Mouse (Mus musculus) heart, adult 2 months (tissue): Measurements from ENCODE around the gene Stk39. TPM values are rescaled to one million over a fixed set of nuclear protein-coding genes. Genes with fewer than 3 reads are reported as not detected.
A peak's percentile ranks its signal among the peaks of the same experiment; 100 is the strongest.

ENCODE experiments used
- DNase-seq, 2 experiments: peaks; one replicate each; pipeline ENCODE4 v3.0.0; 2021
- H3K27ac ChIP-seq: fragments of 200-600 bp; 2 replicates; pipeline ENCODE4 v1.8.1; 2022
- H3K27me3 ChIP-seq: fragments of 200-500 bp; 2 replicates; pipeline ENCODE4 v1.6.1; 2012; ENCODE audit warnings: mild to moderate bottlenecking, low read length, inconsistent platforms, mixed read lengths; ENCODE audit not compliant: control insufficient read depth, insufficient read depth
- H3K36me3 ChIP-seq: fragments of 200-500 bp; 2 replicates; pipeline ENCODE4 v1.6.1; 2012; ENCODE audit warnings: low read length, inconsistent platforms; ENCODE audit not compliant: control insufficient read depth, insufficient read depth
- H3K4me1 ChIP-seq: fragments of 200-500 bp; 2 replicates; pipeline ENCODE4 v1.6.1; 2011; ENCODE audit warnings: low read length; ENCODE audit not compliant: control insufficient read depth, insufficient read depth
- H3K4me3 ChIP-seq: fragments of 200-600 bp; 2 replicates; pipeline ENCODE4 v1.8.1; 2022
- H3K79me2 ChIP-seq: fragments of 200-500 bp; replicated peaks from 2 replicates; pipeline ENCODE4 v1.6.1; 2012; ENCODE audit warnings: mild to moderate bottlenecking, inconsistent platforms, low read length, moderate library complexity, mixed read lengths; ENCODE audit not compliant: control insufficient read depth, insufficient read depth
- H3K9ac ChIP-seq: fragments of 200-500 bp; 2 replicates; pipeline ENCODE4 v1.6.1; 2012; ENCODE audit warnings: low read depth, mild to moderate bottlenecking, control low read depth, inconsistent platforms, low read length, mixed read lengths
- CTCF ChIP-seq: fragments of 200-600 bp; IDR thresholded peaks from 2 replicates; pipeline ENCODE4 v1.8.1; 2022; ENCODE audit warnings: antibody characterized with exemption, mild to moderate bottlenecking, moderate library complexity
- EP300 ChIP-seq: fragments of 200-500 bp; IDR thresholded peaks from 2 replicates; pipeline ENCODE4 v1.6.1; 2011; ENCODE audit warnings: low read depth, low read length, control low read depth; ENCODE audit not compliant: insufficient read depth
- POLR2A ChIP-seq: fragments of 200-500 bp; IDR thresholded peaks from 2 replicates; pipeline ENCODE4 v1.6.1; 2011; ENCODE audit warnings: mild to moderate bottlenecking, low read depth, low read length, control low read depth; ENCODE audit not compliant: insufficient read depth
- WGBS: fragments of 180-500 bp; shearing (Covaris S2); methylation state at CpG from one replicate; pipeline ENCODE4 v1.1.7; 2018; 5-methylcytosine and 5-hydroxymethylcytosine counted together
- intact Hi-C: fragments of 180-260 bp; cut with DNase I; formaldehyde crosslinking; loops from one replicate; pipeline ENCODE4 v1.15.1; 2025
- polyA plus RNA-seq: library from polyadenylated mRNA; depleted of rRNA; stranded (reverse); fragments of >200 nt; gene quantifications from 2 replicates; pipeline ENCODE4 v1.2.3, GENCODE M21; 2012
- total RNA-seq, 2 experiments: library from RNA; stranded (reverse); gene quantifications; 2 replicates each; pipeline ENCODE4 v1.2.3; 2021

Gene Stk39
- total and polyA plus RNA-seq, 3 experiments, result 34.2 to 85.2 (median 80.9) TPM

GRCm38 (mm10) chr2:68469491-68469890 is 2.6 kb downstream of the Stk39 start:
- TF ChIP-seq CTCF (no peak), POLR2A (no peak), EP300 (no peak)
- WGBS, result 88% methylated on average over 3 of the region's 3 CpGs
- no peak overlapping the region for H3K9ac ChIP-seq
- DNase-seq, result no peak
- no peak overlapping the region for H3K4me3 ChIP-seq
- peaks cover 15% of the 10 kb centered on the region for H3K4me1 ChIP-seq
- intact Hi-C loops, result loop anchor here (1.0 to 2.0 kb wide), 2 partner anchors 34 to 91 kb away; no protein-coding TSS in a partner anchor
- H3K79me2 ChIP-seq, result no peaks in the 10 kb centered on the region
- H3K36me3 ChIP-seq, result peaks cover 11% of the 10 kb centered on the region
- no peaks in the 10 kb centered on the region for H3K27me3 ChIP-seq
- H3K27ac ChIP-seq, result no peak overlapping the region

GRCm38 (mm10) chr2:68468698-68469097 is 3.4 kb downstream of the Stk39 start:
- H3K27me3 ChIP-seq, result no peaks in the 10 kb centered on the region
- 50% methylated on average over 7 of the region's 7 CpGs for WGBS
- intact Hi-C loops, result loop anchor here (1.0 to 2.0 kb wide), 3 partner anchors 33 to 90 kb away; no protein-coding TSS in a partner anchor
- peak overlapping the region; percentile 23 for H3K27ac ChIP-seq
- no peak overlapping the region for H3K4me3 ChIP-seq
- no peak overlapping the region for H3K9ac ChIP-seq
- peaks cover 16% of the 10 kb centered on the region for H3K4me1 ChIP-seq
- TF ChIP-seq CTCF (peak; percentile 75), EP300 (no peak)
- peaks cover 11% of the 10 kb centered on the region for H3K36me3 ChIP-seq
- H3K79me2 ChIP-seq, result no peaks in the 10 kb centered on the region
- peak in 1 of 2 experiments; percentile 58 for DNase-seq

GRCm38 (mm10) chr2:68468259-68468658 is 3.8 kb downstream of the Stk39 start:
- H3K27ac ChIP-seq, result peak overlapping the region; percentile 23
- intact Hi-C loops, result loop anchor here (1.0 to 2.0 kb wide), 2 partner anchors 38 to 89 kb away; no protein-coding TSS in a partner anchor
- H3K4me1 ChIP-seq, result peaks cover 16% of the 10 kb centered on the region
- H3K27me3 ChIP-seq, result no peaks in the 10 kb centered on the region
- no peak for DNase-seq
- H3K79me2 ChIP-seq, result no peaks in the 10 kb centered on the region
- peak overlapping the region; percentile 12; the same call in 1 of the 2 replicates for H3K4me3 ChIP-seq
- peaks cover 11% of the 10 kb centered on the region for H3K36me3 ChIP-seq
- TF ChIP-seq EP300 (no peak), CTCF (no peak), POLR2A (no peak)
- H3K9ac ChIP-seq, result no peak overlapping the region
- WGBS, result 65% methylated on average over 14 of the region's 14 CpGs

- Histone ChIP-seq H3K36me3 (peaks cover 11% of the 10 kb centered on the region), H3K4me1 (peaks cover 16% of the 10 kb centered on the region), H3K9ac (no peak overlapping the region), H3K27ac (peak overlapping the region; percentile 4; the same call in 1 of the 2 replicates), H3K27me3 (no peaks in the 10 kb centered on the region), H3K79me2 (no peaks in the 10 kb centered on the region), H3K4me3 (no peak overlapping the region)
- no peak for DNase-seq
- 71% methylated on average over 9 of the region's 9 CpGs for WGBS
- intact Hi-C loops, result no loop called here
- no peak for TF ChIP-seq EP300
- no peak for TF ChIP-seq CTCF
- TF ChIP-seq POLR2A, result no peak
Measured at GRCm38 (mm10) chr2:68467085-68467978, 4.7 kb downstream of the Stk39 start.

DNA sequence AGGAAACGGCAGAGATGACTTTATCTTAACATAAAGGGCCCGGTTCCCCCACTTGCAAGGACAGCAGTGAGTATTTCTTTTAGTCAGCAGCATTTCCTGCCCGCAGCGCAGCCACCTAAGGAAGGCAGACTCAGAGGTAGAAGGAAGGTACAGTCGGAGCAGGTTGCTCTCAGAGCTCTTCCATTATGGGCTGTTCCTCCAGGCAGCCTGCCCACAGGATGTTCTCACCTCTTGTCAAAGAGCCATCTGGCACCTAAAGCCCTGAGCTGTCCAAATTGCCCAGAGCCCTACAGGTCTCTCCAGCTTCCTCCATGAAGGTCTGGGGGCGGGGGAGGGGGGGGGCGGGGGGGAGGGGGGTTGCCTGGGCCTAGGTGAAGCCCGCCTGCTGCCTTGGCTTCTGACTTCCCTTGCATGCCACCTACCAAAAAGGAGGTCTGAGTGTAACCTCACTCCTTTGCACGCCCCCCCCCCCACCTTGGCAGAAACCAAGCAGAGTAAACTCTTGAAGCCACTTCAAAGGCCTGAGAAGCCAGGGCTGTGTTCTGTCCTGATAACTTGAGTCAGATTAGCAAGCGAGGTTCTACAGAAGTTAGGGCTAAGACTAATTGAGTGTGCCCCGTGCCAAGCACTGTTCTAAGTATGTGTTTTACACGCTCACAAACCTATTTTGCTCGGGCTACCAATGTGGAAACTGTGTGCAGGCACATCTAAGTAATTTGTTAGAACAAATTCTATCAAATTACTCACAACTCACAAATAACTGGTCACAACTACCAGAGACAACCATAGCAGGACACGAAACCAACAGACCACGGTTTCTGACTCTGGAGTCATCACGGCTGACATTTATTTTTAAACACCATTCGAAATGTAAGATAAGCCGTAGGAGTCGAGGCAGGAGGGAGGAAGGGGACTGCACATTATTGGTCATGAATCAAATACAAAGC is 5.7 kb downstream of the Stk39 start:
- peak; percentile 75 to 84 for DNase-seq
- intact Hi-C loops, result no loop called here
- TF ChIP-seq CTCF (no peak), POLR2A (no peak), EP300 (no peak)
- WGBS, result 28% methylated on average over 18 of the region's 19 CpGs
- Histone ChIP-seq H3K36me3 (peaks cover 11% of the 10 kb centered on the region), H3K79me2 (no peaks in the 10 kb centered on the region; the same call in 1 of the 2 replicates), H3K4me3 (peak overlapping the region; percentile 30), H3K4me1 (peaks cover 16% of the 10 kb centered on the region), H3K27ac (peak overlapping the region; percentile 53), H3K27me3 (no peaks in the 10 kb centered on the region), H3K9ac (peak overlapping the region; percentile 57)
